9 mouse cellular contexts compared by ENCODE assay signal in genomic region chr10:14089488-14089887, GRCm38 (mm10).
A peak's percentile ranks its signal among the peaks of the same experiment; 100 is the strongest.
DNase-seq lines count a peak whose midpoint lies in the region; ATAC-seq and TF ChIP-seq lines count a peak whose summit lies in the region.
"Had no signal": no experiment of that assay in that cellular context is flagged by ENCODE, and none has a peak within 500 bp of the region (broad histone marks: within the 10 kb centered on the region; RNA-seq: fewer than 3 reads in every experiment).

No protein-coding gene starts in this region.

- no peak overlapping the region for H3K27ac ChIP-seq in heart, postnatal 0 days (ENCODE audit: low read depth)
- H3K27ac ChIP-seq in heart, embryonic 10.5 days: no peak overlapping the region
- H3K27ac ChIP-seq: liver, embryonic 13.5 days had no signal

- peak; percentile 77 for TF ChIP-seq CTCF in heart, postnatal 0 days (IDR thresholded peaks at IDR 0.05; ENCODE audit: low read depth)

- ATAC-seq in heart, postnatal 0 days (ENCODE audit: insufficient read depth, low read depth): no peak

- H3K9ac ChIP-seq in heart, postnatal 0 days (replicated peaks; ENCODE audit: low read depth, low read length): no peak overlapping the region
- H3K9ac ChIP-seq: liver, embryonic 13.5 days had no signal

- 54% methylated on average over 9 of the region's 9 CpGs for WGBS in heart, postnatal 0 days
- WGBS in heart, embryonic 10.5 days: 53% methylated on average over 9 of the region's 9 CpGs

- H3K27me3 ChIP-seq in heart, postnatal 0 days (ENCODE audit: control insufficient read depth, insufficient read depth, low read length): no peaks in the 10 kb centered on the region
- no peaks in the 10 kb centered on the region for H3K27me3 ChIP-seq in heart, embryonic 10.5 days (ENCODE audit: insufficient read depth, poor library complexity, severe bottlenecking)
- H3K27me3 ChIP-seq in splenic B cell, adult 2 months (ENCODE audit: control insufficient read depth, insufficient read depth, low read length, poor library complexity, severe bottlenecking): no peaks in the 10 kb centered on the region
- H3K27me3 ChIP-seq: liver, embryonic 13.5 days had no signal

- peak; percentile 28 for DNase-seq in heart, postnatal 0 days (ENCODE audit: low spot score)
- DNase-seq in heart, embryonic 10.5 days (ENCODE audit: low spot score): no peak
- peak; percentile 24 for DNase-seq in thymus, postnatal 14 days
- no peak for DNase-seq in thymus, adult 18-20 months
- DNase-seq in kidney, postnatal 10 days: peak; percentile 58
- DNase-seq in splenic B cell, adult 2 months (ENCODE audit: low read depth, low spot score): peak; percentile 49
- DNase-seq in layer of hippocampus, adult 9-10 months (ENCODE audit: low spot score): no peak
- no peak for DNase-seq in urinary bladder, postnatal 10 days (ENCODE audit: low spot score)
- DNase-seq: liver, embryonic 13.5 days had no signal

- no peaks in the 10 kb centered on the region for H3K36me3 ChIP-seq in heart, postnatal 0 days (replicated peaks; ENCODE audit: control insufficient read depth, insufficient read depth, low read length)
- no peaks in the 10 kb centered on the region for H3K36me3 ChIP-seq in heart, embryonic 10.5 days
- no peaks in the 10 kb centered on the region for H3K36me3 ChIP-seq in splenic B cell, adult 2 months (ENCODE audit: control insufficient read depth, insufficient read depth, low read length, poor library complexity, severe bottlenecking)
- H3K36me3 ChIP-seq: liver, embryonic 13.5 days had no signal

- no peak for TF ChIP-seq EP300 in heart, postnatal 0 days (IDR thresholded peaks at IDR 0.05; ENCODE audit: low read depth)

- H3K4me2 ChIP-seq in heart, postnatal 0 days (ENCODE audit: low read depth, low read length): no peak overlapping the region
- H3K4me2 ChIP-seq: liver, embryonic 13.5 days had no signal

- H3K4me1 ChIP-seq in heart, postnatal 0 days (ENCODE audit: control insufficient read depth, insufficient read depth): no peaks in the 10 kb centered on the region
- H3K4me1 ChIP-seq in heart, embryonic 10.5 days: 0 out of 2 replicates have a peak, but pooled peaks cover 4% of the 10 kb centered on the region

- H3K9me3 ChIP-seq in heart, postnatal 0 days (replicated peaks; ENCODE audit: control insufficient read depth, low read length): peaks cover 3% of the 10 kb centered on the region; the same call in 1 of the 2 replicates
- no peaks in the 10 kb centered on the region for H3K9me3 ChIP-seq in heart, embryonic 10.5 days
- H3K9me3 ChIP-seq: liver, embryonic 13.5 days had no signal

- no peak overlapping the region for H3K4me3 ChIP-seq in heart, postnatal 0 days (ENCODE audit: low read depth, low read length)
- no peak overlapping the region for H3K4me3 ChIP-seq in heart, embryonic 10.5 days
- H3K4me3 ChIP-seq: liver, embryonic 13.5 days had no signal

Comparison
In these comparisons a context has a peak if more than half of its experiments do, and no peak if none do; other contexts are left out.
1. DNase-seq: peak in heart, postnatal 0 days (single experiment), thymus, postnatal 14 days (single experiment), kidney, postnatal 10 days (single experiment) and splenic B cell, adult 2 months (single experiment); none in heart, embryonic 10.5 days (single experiment), thymus, adult 18-20 months (0 of 2), layer of hippocampus, adult 9-10 months (single experiment) and urinary bladder, postnatal 10 days (single experiment).